Mouse (Mus musculus) left cerebral cortex, adult 11 months (tissue): ENCODE measurements around the gene 2310061I04Rik.
A peak's percentile ranks its signal among the peaks of the same experiment; 100 is the strongest.
"Not testable (repeated sequence)": the region's sequence is repeated elsewhere in the genome, so short reads cannot be mapped to it uniquely, and the experiment has no call there.

Experiments used
- DNase-seq: peaks from one replicate; pipeline ENCODE4 v3.0.0; 2022; ENCODE audit warnings: low spot score

Gene 2310061I04Rik

GRCm38 (mm10) chr17:35896781-35897643 lies at the start of gene 2310061I04Rik:
TSS of gene 2310061I04Rik (minus strand) at chr17:35897431.
- peak; percentile 86 for DNase-seq

- no peak for DNase-seq
These were observed 42.7 kb upstream of the 2310061I04Rik start for GRCm38 (mm10) chr17:35939941-35940340.

GRCm38 (mm10) chr17:35939108-35939507 lies 41.9 kb upstream of the 2310061I04Rik start:
- no peak for DNase-seq

- no peak for DNase-seq
These were observed 40.6 kb upstream of the 2310061I04Rik start for GRCm38 (mm10) chr17:35937700-35938348.

GRCm38 (mm10) chr17:35935763-35936162 lies 38.5 kb upstream of the 2310061I04Rik start:
- DNase-seq = not testable (repeated sequence)

- DNase-seq = no peak
These were observed 35.4 kb upstream of the 2310061I04Rik start for GRCm38 (mm10) chr17:35932608-35933007.

GRCm38 (mm10) chr17:35930627-35931026 lies 33.4 kb upstream of the 2310061I04Rik start:
- DNase-seq = no peak

- DNase-seq = no peak
These were observed 32.3 kb upstream of the 2310061I04Rik start for GRCm38 (mm10) chr17:35929534-35929933.

- DNase-seq = no peak
These were observed 30.2 kb upstream of the 2310061I04Rik start for GRCm38 (mm10) chr17:35927471-35927870.

GRCm38 (mm10) chr17:35923281-35923680 lies 26.1 kb upstream of the 2310061I04Rik start:
- no peak for DNase-seq

GRCm38 (mm10) chr17:35922566-35922965 lies 25.3 kb upstream of the 2310061I04Rik start:
- no peak for DNase-seq

GRCm38 (mm10) chr17:35921710-35922109 lies 24.5 kb upstream of the 2310061I04Rik start:
- DNase-seq = no peak

- no peak for DNase-seq
These were observed 23.8 kb upstream of the 2310061I04Rik start for GRCm38 (mm10) chr17:35920862-35921562.

GRCm38 (mm10) chr17:35920384-35920783 lies 23.2 kb upstream of the 2310061I04Rik start:
- DNase-seq = no peak

- DNase-seq = no peak
These were observed 22.7 kb upstream of the 2310061I04Rik start for GRCm38 (mm10) chr17:35919864-35920301.

GRCm38 (mm10) chr17:35919060-35919715 lies 22.0 kb upstream of the 2310061I04Rik start:
- peak; percentile 95 for DNase-seq

- DNase-seq = no peak
These were observed 21.2 kb upstream of the 2310061I04Rik start for GRCm38 (mm10) chr17:35918276-35919059.

- no peak for DNase-seq
These were observed 20.4 kb upstream of the 2310061I04Rik start for GRCm38 (mm10) chr17:35917463-35918251.

GRCm38 (mm10) chr17:35917143-35917462 lies 19.9 kb upstream of the 2310061I04Rik start:
- DNase-seq = no peak
